Mouse (Mus musculus) yolk sac, embryonic 10.5 days (tissue): ENCODE results near the gene Akap1.
"Not testable (repeated sequence)": the region's sequence is repeated elsewhere in the genome, so short reads cannot be mapped to it uniquely, and the experiment has no call there.

Experiments
- DNase-seq: peaks from one replicate; pipeline ENCODE4 v3.0.0-alpha.2; 2017; ENCODE audit warnings: low spot score

Akap1 gene

GRCm38 (mm10) chr11:88864458-88865197 is at the start of gene Akap1:
Akap1 (minus strand) TSS chr11:88864586.
- DNase-seq = peak; percentile 96

DNA sequence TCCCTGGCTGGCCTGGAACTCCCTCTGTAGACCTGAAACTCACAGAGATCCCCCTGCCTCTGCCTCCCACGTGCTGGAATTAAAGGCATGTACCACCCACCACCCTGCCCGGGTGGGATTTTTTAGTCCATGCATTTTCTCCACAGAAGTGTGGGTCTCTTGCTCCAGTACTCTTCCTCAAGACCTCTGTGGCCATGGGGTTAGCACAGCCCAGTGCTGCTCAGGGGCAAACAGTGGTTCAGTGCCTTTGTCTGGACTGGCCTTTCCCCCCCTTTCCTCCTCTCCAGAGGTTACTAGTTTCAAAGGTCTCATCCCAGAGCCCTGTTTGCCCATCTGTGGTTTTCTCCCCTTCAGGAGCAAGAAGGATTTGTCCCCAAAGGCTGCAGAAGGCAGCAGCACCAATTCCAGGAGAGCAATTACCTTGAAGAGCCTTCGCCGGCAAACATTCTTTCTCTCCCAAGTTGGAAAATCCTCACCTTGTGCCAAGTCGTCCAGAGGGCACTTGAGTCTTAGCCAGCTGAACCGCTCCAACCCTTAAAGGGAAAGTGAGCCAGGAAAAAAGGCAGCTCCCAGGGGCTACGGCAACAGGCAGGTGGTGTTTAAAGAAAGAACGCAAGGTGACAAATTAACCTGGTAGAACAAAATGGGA is 45.1 kb upstream of the Akap1 start:
- DNase-seq = no peak

GRCm38 (mm10) chr11:88908557-88909211 is 44.3 kb upstream of the Akap1 start:
- no peak for DNase-seq

DNA sequence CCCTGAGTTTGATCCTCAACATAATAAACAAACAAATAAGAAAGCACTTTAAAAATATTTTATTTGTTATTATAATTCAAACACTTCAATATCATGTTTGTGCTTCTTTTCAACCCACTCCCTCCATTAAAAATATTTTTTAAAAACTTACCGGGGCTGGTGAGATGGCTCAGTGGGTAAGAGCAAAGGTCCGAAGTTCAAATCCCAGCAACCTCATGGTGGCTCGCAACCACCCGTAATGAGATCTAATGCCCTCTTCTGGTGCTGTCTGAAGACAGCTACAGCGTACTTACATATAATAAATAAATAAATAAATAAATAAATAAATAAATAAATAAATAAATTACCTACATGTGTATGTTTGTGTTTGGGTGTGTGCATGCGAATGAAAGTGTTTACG is 43.5 kb upstream of the Akap1 start:
- no peak for DNase-seq

GRCm38 (mm10) chr11:88905621-88906020 is 41.2 kb upstream of the Akap1 start:
- peak; percentile 72 for DNase-seq

DNA sequence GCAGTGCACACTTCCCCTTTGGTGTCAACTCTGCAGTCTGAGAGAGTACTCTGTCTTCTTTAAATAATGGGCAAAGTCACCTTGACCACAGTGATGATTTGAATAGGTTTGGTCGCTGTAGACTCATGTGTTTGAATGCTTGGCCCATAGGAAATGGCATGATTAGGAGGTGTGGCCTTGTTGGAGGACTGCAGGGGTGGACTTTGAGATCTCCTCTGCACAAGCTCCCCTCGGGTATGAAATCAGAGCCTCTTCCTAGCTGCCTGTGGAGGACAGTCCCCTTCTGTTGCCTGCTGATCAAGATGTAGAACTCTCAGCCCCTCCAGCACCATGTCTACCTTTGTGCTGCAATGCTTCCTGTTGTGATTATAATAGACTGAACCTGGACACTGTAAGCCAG is 39.7 kb upstream of the Akap1 start:
- no peak for DNase-seq

- DNase-seq = no peak
Observed at GRCm38 (mm10) chr11:88902762-88903161, 38.4 kb upstream of the Akap1 start.

GRCm38 (mm10) chr11:88901341-88901802 is 37.0 kb upstream of the Akap1 start:
- DNase-seq = no peak

- DNase-seq = no peak
Observed at GRCm38 (mm10) chr11:88899561-88899960, 35.2 kb upstream of the Akap1 start.

GRCm38 (mm10) chr11:88898380-88898763 is 34.0 kb upstream of the Akap1 start:
- no peak for DNase-seq

DNA sequence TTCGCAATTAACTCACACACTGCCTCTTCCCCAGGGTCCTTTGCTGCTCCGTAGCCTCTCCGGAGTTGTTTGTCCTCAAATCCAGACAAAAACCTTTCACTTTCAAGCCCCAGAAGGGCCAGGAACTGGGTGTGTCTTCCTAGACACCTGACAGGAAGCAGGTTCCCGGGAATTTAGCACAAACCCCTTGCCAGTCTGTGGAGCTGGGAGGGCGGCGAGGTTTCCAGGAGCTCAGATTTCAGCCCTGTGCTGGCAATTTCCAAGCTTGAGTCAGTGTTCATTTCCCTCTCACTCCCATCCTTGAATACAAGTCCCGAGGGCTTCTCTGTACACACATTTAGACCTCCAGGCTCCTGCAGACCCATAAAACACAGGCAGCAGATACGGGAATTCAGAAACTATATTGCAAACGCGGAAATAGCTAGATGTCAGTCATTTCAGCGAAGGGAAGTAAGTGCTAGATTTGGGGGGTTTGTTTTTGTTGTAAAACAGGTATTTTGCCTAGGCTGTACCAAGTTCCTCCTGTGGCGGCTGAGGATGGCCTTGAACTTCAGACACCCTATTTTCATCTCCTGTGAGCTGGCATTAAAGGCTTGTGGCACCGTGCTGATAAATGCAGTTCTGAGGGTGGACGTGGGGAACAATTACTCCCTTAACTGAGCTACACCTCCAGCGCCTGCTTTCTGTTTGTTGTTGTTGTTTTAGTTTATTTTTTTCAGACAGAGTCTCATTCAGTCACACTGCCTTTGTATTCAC is 33.4 kb upstream of the Akap1 start:
- no peak for DNase-seq

DNA sequence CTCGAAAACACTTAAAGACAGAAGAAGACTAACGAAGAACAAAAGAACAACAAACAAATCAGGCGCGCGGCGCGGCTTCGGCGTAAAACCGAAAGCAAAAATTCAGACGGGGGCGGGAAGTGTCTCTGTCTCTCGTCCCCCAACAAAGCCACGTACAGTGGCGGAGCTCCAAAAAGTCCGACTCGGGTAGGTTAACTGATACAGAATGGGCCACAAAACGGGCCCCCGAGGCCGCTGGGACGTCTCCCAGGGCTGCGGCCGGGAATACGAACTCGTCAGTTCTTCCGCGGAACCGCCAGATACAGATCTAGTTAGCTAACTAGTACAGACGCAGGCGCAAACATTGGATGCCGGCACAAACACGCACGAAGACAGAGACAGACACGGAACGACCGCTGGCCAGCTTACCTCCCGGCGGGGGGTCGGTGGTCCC is 31.4 kb upstream of the Akap1 start:
- DNase-seq = not testable (repeated sequence)

DNA sequence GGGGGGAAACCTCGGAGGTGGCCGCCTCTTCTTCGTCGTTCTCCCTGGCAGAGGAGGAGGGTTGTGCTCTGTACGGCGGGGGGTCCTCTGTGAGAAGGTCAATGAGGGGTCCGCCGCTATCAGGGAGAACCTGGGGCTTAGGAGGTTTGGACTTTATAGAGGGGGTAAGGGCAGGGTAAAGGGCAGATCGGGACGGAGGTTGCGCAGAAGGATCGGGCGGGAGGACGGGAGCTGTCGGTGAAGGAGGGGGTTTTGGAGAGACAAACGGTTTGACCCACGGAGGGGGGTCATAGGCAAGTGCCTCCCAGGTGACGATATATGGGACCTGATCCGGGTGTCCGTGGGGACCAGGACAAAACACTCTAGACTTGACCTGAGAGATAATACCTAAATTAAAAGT is 30.8 kb upstream of the Akap1 start:
- DNase-seq = not testable (repeated sequence)

- not testable (repeated sequence) for DNase-seq
Observed at GRCm38 (mm10) chr11:88894279-88894678, 29.9 kb upstream of the Akap1 start.

- not testable (repeated sequence) for DNase-seq
Observed at GRCm38 (mm10) chr11:88893501-88893900, 29.1 kb upstream of the Akap1 start.

- not testable (repeated sequence) for DNase-seq
Observed at GRCm38 (mm10) chr11:88892789-88893188, 28.4 kb upstream of the Akap1 start.

DNA sequence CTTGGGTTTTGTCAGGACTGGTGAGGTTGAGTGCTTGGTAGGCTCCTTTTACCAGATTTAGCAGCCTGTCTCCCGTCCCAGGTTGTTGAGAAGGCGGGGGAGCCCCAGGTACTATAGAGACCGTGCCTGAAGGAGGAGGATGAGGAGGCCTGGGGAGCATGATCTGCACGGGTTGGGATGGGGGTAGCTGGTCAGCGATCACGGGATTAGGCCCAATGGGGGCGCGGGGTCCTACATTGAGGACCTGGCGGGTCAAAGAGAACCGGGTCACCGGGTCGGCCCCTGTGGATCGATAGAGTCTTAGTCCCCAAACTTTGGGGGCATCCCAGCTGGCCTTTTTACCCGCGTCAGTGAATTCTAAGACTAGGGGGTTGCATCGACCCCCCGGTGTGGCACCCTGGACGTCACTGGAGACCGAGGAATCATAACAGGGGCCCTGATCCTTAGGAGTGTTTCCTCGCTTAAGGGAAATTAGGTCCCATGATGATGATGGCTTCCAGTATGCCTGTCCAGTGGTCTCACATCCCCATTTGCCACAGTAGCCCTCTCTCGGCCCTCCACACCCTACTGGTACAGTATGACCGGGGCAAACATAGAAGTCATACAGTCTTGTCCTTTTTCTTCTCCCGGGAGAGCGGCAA is 27.7 kb upstream of the Akap1 start:
- not testable (repeated sequence) for DNase-seq

DNA sequence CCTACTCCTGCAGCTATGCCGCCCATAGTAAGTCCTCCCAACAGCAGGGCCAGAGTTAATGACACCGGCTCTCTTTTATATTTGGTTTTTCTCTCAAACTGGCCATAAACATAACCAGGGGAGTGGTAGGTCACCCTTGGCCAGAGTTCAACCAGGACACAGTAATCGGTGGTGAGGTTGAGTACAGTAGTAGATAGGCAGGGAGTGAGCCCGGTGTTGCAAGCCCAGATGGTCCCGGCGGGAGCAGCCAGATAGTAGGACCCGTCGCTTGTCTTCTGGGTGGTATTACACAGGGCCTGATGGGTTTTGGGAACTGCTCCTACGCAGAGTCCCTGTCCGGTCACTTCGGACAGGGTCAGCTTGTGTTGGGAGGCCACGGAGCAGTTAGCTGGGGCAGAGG is 27.1 kb upstream of the Akap1 start:
- DNase-seq = not testable (repeated sequence)

DNA sequence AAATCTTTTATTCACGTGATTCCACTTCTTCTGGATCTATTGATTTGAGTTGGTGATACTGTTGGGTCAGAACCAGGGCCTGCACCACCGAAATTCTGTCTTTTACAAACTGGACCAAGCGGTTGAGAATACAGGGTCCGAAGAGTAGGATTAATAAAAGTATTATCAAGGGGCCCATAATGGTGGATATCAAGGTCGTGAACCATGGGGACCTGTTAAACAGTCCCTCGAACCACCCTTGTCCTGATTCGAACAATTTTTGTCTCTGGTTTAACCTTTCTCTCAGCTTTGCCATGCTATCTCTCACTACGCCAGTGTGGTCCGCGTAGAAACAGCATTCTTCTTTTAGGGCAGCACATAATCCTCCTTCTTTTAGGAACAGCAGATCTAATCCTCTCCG is 26.5 kb upstream of the Akap1 start:
- DNase-seq = not testable (repeated sequence)

DNA sequence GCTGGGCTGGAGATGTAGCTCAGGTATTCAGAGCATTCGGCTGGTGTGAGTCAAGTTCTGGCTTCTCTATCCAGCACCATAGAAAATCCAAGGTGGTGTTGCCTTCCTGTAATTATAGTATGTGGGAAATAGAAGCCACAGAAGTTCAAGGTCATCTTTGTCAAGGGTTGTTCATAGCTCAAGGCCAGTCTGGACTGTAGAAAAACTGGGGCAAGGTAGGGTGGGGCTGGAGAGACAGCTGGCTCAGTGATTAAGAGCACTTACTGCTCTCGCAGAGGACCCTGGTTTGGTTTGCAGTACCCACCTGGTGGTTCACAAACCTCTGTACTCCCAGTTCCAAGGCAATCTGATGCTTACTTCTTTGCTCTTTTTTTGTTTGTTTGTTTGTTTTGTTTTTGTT is 24.6 kb upstream of the Akap1 start:
- DNase-seq = no peak

DNA sequence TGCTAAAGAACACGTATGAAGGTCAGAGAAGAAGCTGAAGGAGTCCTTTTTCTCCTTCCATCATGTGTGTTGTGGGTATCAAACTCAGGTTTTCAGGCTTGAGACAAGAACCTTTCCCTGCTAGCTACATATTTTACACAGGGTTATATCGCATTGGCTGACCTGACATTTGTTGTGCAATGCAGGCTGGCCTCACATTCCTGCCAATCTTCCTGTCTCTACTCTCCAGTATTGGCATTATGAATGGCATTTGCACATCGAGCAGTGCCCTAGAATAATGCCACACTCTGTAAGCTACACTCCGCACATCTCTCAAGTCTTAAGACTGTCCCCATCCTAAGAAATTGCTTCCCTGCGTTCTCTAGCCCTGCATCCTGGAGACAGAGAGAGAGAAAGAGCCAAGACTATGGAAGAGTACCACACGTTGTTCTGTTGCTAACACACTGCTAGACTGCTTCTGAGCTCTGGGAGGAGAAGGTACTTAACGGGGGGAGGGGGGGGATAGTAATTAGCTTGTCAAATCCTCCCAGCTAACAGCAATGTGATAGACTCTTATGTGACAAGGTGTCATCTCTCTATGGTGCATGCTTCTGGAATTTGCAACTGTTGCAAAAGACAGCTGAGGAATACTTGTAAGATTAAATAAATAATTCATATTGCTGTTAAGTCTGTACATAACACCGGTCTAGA is 20.1 kb upstream of the Akap1 start:
- no peak for DNase-seq
